Mouse (Mus musculus) C2C12 (cell line): ENCODE results near the gene Zfp473. TPM values are rescaled to one million over a fixed set of nuclear protein-coding genes. Genes with fewer than 3 reads are reported as not detected.
"Not testable (repeated sequence)": the region's sequence is repeated elsewhere in the genome, so short reads cannot be mapped to it uniquely, and the experiment has no call there.

ENCODE experiments used
- H3K27me3 ChIP-seq: one replicate; pipeline ENCODE4 v1.6.1; 2011; ENCODE audit not compliant: control insufficient read depth, insufficient read depth, insufficient read length
- H3K36me3 ChIP-seq: one replicate; pipeline ENCODE4 v1.6.1; 2011; ENCODE audit not compliant: control insufficient read depth, insufficient read depth
- H3K4me3 ChIP-seq: one replicate; pipeline ENCODE4 v1.5.1; 2011; ENCODE audit warnings: mild to moderate bottlenecking, control low read depth; ENCODE audit not compliant: poor library complexity, insufficient read depth, severe bottlenecking
- H3K79me2 ChIP-seq: one replicate; pipeline ENCODE4 v1.6.1; 2011; ENCODE audit not compliant: control insufficient read depth, insufficient read depth
- H3K79me3 ChIP-seq: one replicate; pipeline ENCODE4 v1.6.1; 2011; ENCODE audit warnings: low read depth, control low read depth
- H3ac ChIP-seq: one replicate; pipeline ENCODE3; 2011; ENCODE audit warnings: low read depth; ENCODE audit not compliant: control insufficient read depth, insufficient read length
- CEBPB ChIP-seq: IDR thresholded peaks from one replicate; pipeline ENCODE4 v1.6.1; 2011; ENCODE audit warnings: low read depth, mild to moderate bottlenecking, control low read depth, moderate library complexity
- CTCF ChIP-seq: IDR thresholded peaks from one replicate; pipeline ENCODE4 v1.5.1; 2011; ENCODE audit not compliant: control insufficient read depth, insufficient read depth, insufficient read length
- FOSL1 ChIP-seq: IDR thresholded peaks from one replicate; pipeline ENCODE4 v1.8.0; 2011; ENCODE audit warnings: mild to moderate bottlenecking, low read length; ENCODE audit not compliant: poor library complexity, insufficient read depth, severe bottlenecking
- MAX ChIP-seq: IDR thresholded peaks from one replicate; pipeline ENCODE4 v1.6.1; 2011; ENCODE audit warnings: mild to moderate bottlenecking, control low read depth
- MYOD1 ChIP-seq: IDR thresholded peaks from one replicate; pipeline ENCODE4 v1.6.1; 2011; ENCODE audit warnings: low read depth; ENCODE audit not compliant: control insufficient read depth, insufficient read length
- MYOG ChIP-seq: IDR thresholded peaks from one replicate; pipeline ENCODE4 v1.6.1; 2011; ENCODE audit not compliant: control insufficient read depth, insufficient read length; ENCODE audit errors: extremely low read depth
- USF1 ChIP-seq: IDR thresholded peaks from one replicate; pipeline ENCODE4 v1.6.1; 2011; ENCODE audit warnings: low read depth, mild to moderate bottlenecking, control low read depth, moderate library complexity
- polyA plus RNA-seq: library from polyadenylated mRNA; unstranded; fragments of >200 nt; fragmentation: generic; extraction: Trizol; gene quantifications from one replicate; pipeline ENCODE4 v1.2.1, GENCODE M21; 2012; ENCODE audit warnings: missing spikeins

Gene Zfp473
- polyA plus RNA-seq, 1 experiment: 0.29 TPM

GRCm38 (mm10) chr7:44708574-44708973 lies 42.3 kb downstream of the Zfp473 start, which contains the start of gene Izumo2:
Gene Izumo2, plus strand, starts transcription at chr7:44708742.
- no peaks in the 10 kb centered on the region for H3K36me3 ChIP-seq
- no peaks in the 10 kb centered on the region for H3K79me2 ChIP-seq
- H3ac ChIP-seq: no peak within 1 kb of the TSS
- no peak within 1 kb of the TSS for H3K4me3 ChIP-seq
- no peaks in the 10 kb centered on the region for H3K79me3 ChIP-seq
- H3K27me3 ChIP-seq: no peaks in the 10 kb centered on the region
- TF ChIP-seq MAX: no peak
- no peak for TF ChIP-seq MYOG
- no peak for TF ChIP-seq FOSL1
- TF ChIP-seq CTCF: no peak
- no peak for TF ChIP-seq CEBPB
- no peak for TF ChIP-seq MYOD1
- TF ChIP-seq USF1: no peak

- not testable (repeated sequence) for H3K79me3 ChIP-seq, H3K36me3 ChIP-seq, H3K4me3 ChIP-seq, H3K79me2 ChIP-seq, H3K27me3 ChIP-seq, H3ac ChIP-seq
Observed at GRCm38 (mm10) chr7:44708093-44708492, 42.8 kb downstream of the Zfp473 start.

GRCm38 (mm10) chr7:44707169-44707675 lies 43.6 kb downstream of the Zfp473 start:
- H3K4me3 ChIP-seq: no peak overlapping the region
- H3K36me3 ChIP-seq: no peaks in the 10 kb centered on the region
- H3ac ChIP-seq: no peak overlapping the region
- H3K79me2 ChIP-seq: no peaks in the 10 kb centered on the region
- TF ChIP-seq FOSL1 (no peak), MYOD1 (no peak), MYOG (no peak)
- no peaks in the 10 kb centered on the region for H3K27me3 ChIP-seq
- H3K79me3 ChIP-seq: no peaks in the 10 kb centered on the region

- Histone ChIP-seq H3K79me3 (no peaks in the 10 kb centered on the region), H3K4me3 (no peak overlapping the region), H3K27me3 (no peaks in the 10 kb centered on the region), H3ac (no peak overlapping the region), H3K36me3 (no peaks in the 10 kb centered on the region), H3K79me2 (no peaks in the 10 kb centered on the region)
- no peak for TF ChIP-seq CTCF
- TF ChIP-seq MAX: no peak
- no peak for TF ChIP-seq MYOG
- no peak for TF ChIP-seq CEBPB
- no peak for TF ChIP-seq MYOD1
- no peak for TF ChIP-seq USF1
- TF ChIP-seq FOSL1: no peak
Observed at GRCm38 (mm10) chr7:44706322-44706721, 44.5 kb downstream of the Zfp473 start.

GRCm38 (mm10) chr7:44705086-44705485 lies 45.8 kb downstream of the Zfp473 start:
- Histone ChIP-seq H3K27me3 (no peaks in the 10 kb centered on the region), H3K4me3 (no peak overlapping the region), H3K79me2 (no peaks in the 10 kb centered on the region), H3ac (no peak overlapping the region), H3K36me3 (no peaks in the 10 kb centered on the region), H3K79me3 (no peaks in the 10 kb centered on the region)
- TF ChIP-seq CTCF (no peak), CEBPB (no peak), FOSL1 (no peak), MYOD1 (no peak), MAX (no peak), USF1 (no peak), MYOG (no peak)

GRCm38 (mm10) chr7:44704363-44704762 lies 46.5 kb downstream of the Zfp473 start:
- Histone ChIP-seq H3K79me3 (no peaks in the 10 kb centered on the region), H3K4me3 (no peak overlapping the region), H3K79me2 (no peaks in the 10 kb centered on the region), H3K36me3 (no peaks in the 10 kb centered on the region), H3K27me3 (no peaks in the 10 kb centered on the region), H3ac (no peak overlapping the region)
- TF ChIP-seq CTCF: peak; percentile 8
- no peak for TF ChIP-seq MYOD1

- TF ChIP-seq CTCF: no peak
- no peak for TF ChIP-seq MAX
- TF ChIP-seq MYOG: no peak
- TF ChIP-seq CEBPB: no peak
- TF ChIP-seq MYOD1: no peak
- TF ChIP-seq FOSL1: no peak
- TF ChIP-seq USF1: no peak
- Histone ChIP-seq H3K4me3 (no peak overlapping the region), H3K79me3 (no peaks in the 10 kb centered on the region), H3K36me3 (no peaks in the 10 kb centered on the region), H3K79me2 (no peaks in the 10 kb centered on the region), H3K27me3 (no peaks in the 10 kb centered on the region), H3ac (no peak overlapping the region)
Observed at GRCm38 (mm10) chr7:44702985-44703384, 47.9 kb downstream of the Zfp473 start.
